Comparison of ENCODE assay signal across 9 mouse cellular contexts in genomic region chr11:69370817-69371215, GRCm38 (mm10). TPM values are rescaled to one million over a fixed set of nuclear protein-coding genes. Genes with fewer than 3 reads are reported as not detected.
DNase-seq lines count a peak whose midpoint lies in the region; ATAC-seq and TF ChIP-seq lines count a peak whose summit lies in the region.
"Had no signal": no experiment of that assay in that cellular context is flagged by ENCODE, and none has a peak within 500 bp of the region (broad histone marks: within the 10 kb centered on the region; RNA-seq: fewer than 3 reads in every experiment).

No protein-coding gene starts in this region.

- no peak for TF ChIP-seq EP300 in heart, postnatal 0 days (IDR thresholded peaks at IDR 0.05; ENCODE audit: low read depth)

- no peak for DNase-seq in heart, postnatal 0 days (ENCODE audit: low spot score)
- DNase-seq in heart, adult 8-10 months (ENCODE audit: low spot score), result no peak
- no peak for DNase-seq in T-cell, adult 2 months (ENCODE audit: low spot score)
- no peak for DNase-seq in frontal cortex, postnatal 25 days (ENCODE audit: low spot score in 2 of 2)
- DNase-seq: kidney, adult 9 months had no signal

- no peaks in the 10 kb centered on the region for H3K27me3 ChIP-seq in heart, postnatal 0 days (ENCODE audit: control insufficient read depth, insufficient read depth, low read length)
- no peaks in the 10 kb centered on the region for H3K27me3 ChIP-seq in hindbrain, embryonic 12.5 days
- H3K27me3 ChIP-seq in midbrain, embryonic 12.5 days, result no peaks in the 10 kb centered on the region

- H3K4me3 ChIP-seq in heart, postnatal 0 days (ENCODE audit: low read depth, low read length), result no peak overlapping the region
- no peak overlapping the region for H3K4me3 ChIP-seq in cortical plate, adult 2 months (ENCODE audit: insufficient read depth, low read length)
- H3K4me3 ChIP-seq in hindbrain, embryonic 12.5 days, result 0 out of 2 replicates have a peak overlapping the region, but pooled peaks have one; percentile 2
- H3K4me3 ChIP-seq in midbrain, embryonic 12.5 days, result peak overlapping the region; percentile 17

- H3K27ac ChIP-seq in heart, postnatal 0 days (ENCODE audit: low read depth), result peak overlapping the region; percentile 5; the same call in 1 of the 2 replicates
- 0 out of 2 replicates have a peak overlapping the region, but pooled peaks have one; percentile 24 for H3K27ac ChIP-seq in cortical plate, adult 2 months (ENCODE audit: insufficient read depth, low read length)
- H3K27ac ChIP-seq in hindbrain, embryonic 12.5 days, result peak overlapping the region; percentile 75
- H3K27ac ChIP-seq in midbrain, embryonic 12.5 days (replicated peaks), result peak overlapping the region; percentile 78

- ATAC-seq in heart, postnatal 0 days (ENCODE audit: insufficient read depth, low read depth), result no peak
- ATAC-seq in hindbrain, embryonic 12.5 days (ENCODE audit: low FRiP score), result no peak
- ATAC-seq in midbrain, embryonic 12.5 days (ENCODE audit: low FRiP score, low read depth), result no peak
- no peak for ATAC-seq in monocyte, adult 5-6 weeks (replicated peaks; ENCODE audit: insufficient number of reproducible peaks, low FRiP score, low TSS enrichment, poor library complexity, severe bottlenecking)

- no peak for TF ChIP-seq POLR2A in cortical plate, adult 2 months (IDR thresholded peaks at IDR 0.05; ENCODE audit: extremely low read depth, insufficient read depth, low read length)

- 36% methylated on average over 9 of the region's 9 CpGs for WGBS in heart, postnatal 0 days
- WGBS in hindbrain, embryonic 12.5 days, result 7% methylated on average over 9 of the region's 9 CpGs
- 14% methylated on average over 9 of the region's 9 CpGs for WGBS in midbrain, embryonic 12.5 days

- no peak for TF ChIP-seq CTCF in heart, postnatal 0 days (IDR thresholded peaks at IDR 0.05; ENCODE audit: low read depth)
- no peak for TF ChIP-seq CTCF in cortical plate, adult 2 months (IDR thresholded peaks at IDR 0.05; ENCODE audit: extremely low read depth, insufficient read depth, low read length)

- peaks cover 25% of the 10 kb centered on the region for H3K4me1 ChIP-seq in heart, postnatal 0 days (ENCODE audit: control insufficient read depth, insufficient read depth)
- H3K4me1 ChIP-seq in cortical plate, adult 2 months (ENCODE audit: control insufficient read depth, insufficient read depth, low read length), result peaks cover 5% of the 10 kb centered on the region
- peaks cover 33% of the 10 kb centered on the region for H3K4me1 ChIP-seq in hindbrain, embryonic 12.5 days
- peaks cover 42% of the 10 kb centered on the region for H3K4me1 ChIP-seq in midbrain, embryonic 12.5 days

- no peaks in the 10 kb centered on the region for H3K9me3 ChIP-seq in heart, postnatal 0 days (replicated peaks; ENCODE audit: control insufficient read depth, low read length)
- H3K9me3 ChIP-seq in hindbrain, embryonic 12.5 days (replicated peaks), result no peaks in the 10 kb centered on the region
- no peaks in the 10 kb centered on the region for H3K9me3 ChIP-seq in midbrain, embryonic 12.5 days

- H3K36me3 ChIP-seq in heart, postnatal 0 days (replicated peaks; ENCODE audit: control insufficient read depth, insufficient read depth, low read length), result 0 out of 2 replicates have a peak, but pooled peaks cover 6% of the 10 kb centered on the region
- peaks cover 8% of the 10 kb centered on the region; the same call in 1 of the 2 replicates for H3K36me3 ChIP-seq in hindbrain, embryonic 12.5 days
- H3K36me3 ChIP-seq in midbrain, embryonic 12.5 days, result peaks cover 15% of the 10 kb centered on the region

- no peak overlapping the region for H3K9ac ChIP-seq in heart, postnatal 0 days (replicated peaks; ENCODE audit: low read depth, low read length)
- H3K9ac ChIP-seq in hindbrain, embryonic 12.5 days, result peak overlapping the region; percentile 42; the same call in 1 of the 2 replicates
- no peak overlapping the region; the same call in 1 of the 2 replicates for H3K9ac ChIP-seq in midbrain, embryonic 12.5 days (replicated peaks)

- no peak overlapping the region for H3K4me2 ChIP-seq in heart, postnatal 0 days (ENCODE audit: low read depth, low read length)
- peak overlapping the region; percentile 33 for H3K4me2 ChIP-seq in hindbrain, embryonic 12.5 days (replicated peaks)
- peak overlapping the region; percentile 39 for H3K4me2 ChIP-seq in midbrain, embryonic 12.5 days (replicated peaks)

RNA-seq across cellular contexts. Expression of gene Chd3, which starts 1.6 kb away (rescaled TPM):
- 23.6 and 23.8 TPM in 2 replicates for total RNA-seq in heart, postnatal 0 days (2014; rRNA removed; ENCODE audit: low replicate concordance)
- 10.3 and 12.4 TPM in 2 replicates for polyA plus RNA-seq in heart, postnatal 0 days (2015; fragmentation: Nextera tagmentation; extraction: Ambion mirVana)
- 10 to 100 TPM; 16.7 to 20.4 (median 18.3) TPM for total RNA-seq in heart, adult 8-10 months (2022)
- 242 and 274 TPM in 2 replicates for polyA plus RNA-seq in cortical plate, adult 2 months (2012; rRNA removed)
- 93.4 and 97.6 TPM in 2 replicates for polyA plus RNA-seq in hindbrain, embryonic 12.5 days (2016; fragmentation: Nextera tagmentation; extraction: Ambion mirVana)
- 78.7 and 88.5 TPM in 2 replicates for polyA plus RNA-seq in midbrain, embryonic 12.5 days (2016; fragmentation: Nextera tagmentation; extraction: Ambion mirVana)
- total RNA-seq in monocyte, adult 5-6 weeks (2017), result 76.7 to 192 TPM (median 86.2 TPM) in 3 replicates

RNA-seq across cellular contexts. Expression of gene Naa38, which starts 24.5 kb away (rescaled TPM):
- 64.9 and 93.4 TPM in 2 replicates for total RNA-seq in heart, postnatal 0 days (2014; rRNA removed; ENCODE audit: low replicate concordance)
- 171 and 175 TPM in 2 replicates for polyA plus RNA-seq in heart, postnatal 0 days (2015; fragmentation: Nextera tagmentation; extraction: Ambion mirVana)
- total RNA-seq in heart, adult 8-10 months (2022), result 100 to 1,000 TPM; 109 to 140 (median 120) TPM
- 215 and 222 TPM in 2 replicates for polyA plus RNA-seq in cortical plate, adult 2 months (2012; rRNA removed)
- 94.0 and 103 TPM in 2 replicates for polyA plus RNA-seq in hindbrain, embryonic 12.5 days (2016; fragmentation: Nextera tagmentation; extraction: Ambion mirVana)
- 98.9 and 105 TPM in 2 replicates for polyA plus RNA-seq in midbrain, embryonic 12.5 days (2016; fragmentation: Nextera tagmentation; extraction: Ambion mirVana)
- total RNA-seq in monocyte, adult 5-6 weeks (2017), result 51.4 to 93.3 TPM (median 54.6 TPM) in 3 replicates

RNA-seq across cellular contexts. Expression of gene Cyb5d1, which starts 24.6 kb away (rescaled TPM):
- total RNA-seq in heart, postnatal 0 days (2014; rRNA removed; ENCODE audit: low replicate concordance), result 14.2 and 17.6 TPM in 2 replicates
- 16.7 and 18.6 TPM in 2 replicates for polyA plus RNA-seq in heart, postnatal 0 days (2015; fragmentation: Nextera tagmentation; extraction: Ambion mirVana)
- total RNA-seq in heart, adult 8-10 months (2022), result 10 to 100 TPM; 33.3 to 39.8 (median 36.9) TPM
- 34.3 and 35.6 TPM in 2 replicates for polyA plus RNA-seq in cortical plate, adult 2 months (2012; rRNA removed)
- 48.0 and 50.5 TPM in 2 replicates for polyA plus RNA-seq in hindbrain, embryonic 12.5 days (2016; fragmentation: Nextera tagmentation; extraction: Ambion mirVana)
- 52.9 and 53.8 TPM in 2 replicates for polyA plus RNA-seq in midbrain, embryonic 12.5 days (2016; fragmentation: Nextera tagmentation; extraction: Ambion mirVana)
- total RNA-seq in monocyte, adult 5-6 weeks (2017), result 19.2 to 55.3 TPM (median 20.9 TPM) in 3 replicates

RNA-seq across cellular contexts. Expression of gene Tmem88, which starts 27.2 kb away (rescaled TPM):
- total RNA-seq in heart, postnatal 0 days (2014; rRNA removed; ENCODE audit: low replicate concordance), result 32.4 and 33.0 TPM in 2 replicates
- polyA plus RNA-seq in heart, postnatal 0 days (2015; fragmentation: Nextera tagmentation; extraction: Ambion mirVana), result 59.7 and 62.5 TPM in 2 replicates
- 10 to 100 TPM; 13.2 to 24.7 (median 19.5) TPM for total RNA-seq in heart, adult 8-10 months (2022)
- polyA plus RNA-seq in cortical plate, adult 2 months (2012; rRNA removed), result 6.5 and 6.8 TPM in 2 replicates
- polyA plus RNA-seq in hindbrain, embryonic 12.5 days (2016; fragmentation: Nextera tagmentation; extraction: Ambion mirVana), result 13.2 and 14.8 TPM in 2 replicates
- polyA plus RNA-seq in midbrain, embryonic 12.5 days (2016; fragmentation: Nextera tagmentation; extraction: Ambion mirVana), result 11.4 and 12.1 TPM in 2 replicates
- 3.1 to 3.8 TPM in 2 of 3 replicates, not detected in the other for total RNA-seq in monocyte, adult 5-6 weeks (2017)

RNA-seq across cellular contexts. Expression of gene Rnf227, which starts 30.6 kb away (rescaled TPM):
- total RNA-seq in heart, postnatal 0 days (2014; rRNA removed; ENCODE audit: low replicate concordance), result 1.5 and 10.2 TPM in 2 replicates
- 3.4 and 4.3 TPM in 2 replicates for polyA plus RNA-seq in heart, postnatal 0 days (2015; fragmentation: Nextera tagmentation; extraction: Ambion mirVana)
- total RNA-seq in heart, adult 8-10 months (2022), result under 1 TPM; 0.34 to 0.44 (median 0.39) TPM
- polyA plus RNA-seq in cortical plate, adult 2 months (2012; rRNA removed), result 142 and 144 TPM in 2 replicates
- polyA plus RNA-seq in hindbrain, embryonic 12.5 days (2016; fragmentation: Nextera tagmentation; extraction: Ambion mirVana), result 49.0 and 54.6 TPM in 2 replicates
- polyA plus RNA-seq in midbrain, embryonic 12.5 days (2016; fragmentation: Nextera tagmentation; extraction: Ambion mirVana), result 48.4 and 50.5 TPM in 2 replicates
- 1.3 to 3.6 TPM (median 1.5 TPM) in 3 replicates for total RNA-seq in monocyte, adult 5-6 weeks (2017)

Comparison
In these comparisons a context has a peak if more than half of its experiments do, and no peak if none do; other contexts are left out.
1. H3K27ac ChIP-seq: peak in every context shown above with its lines; median percentile 78 in midbrain, embryonic 12.5 days; 75 in hindbrain, embryonic 12.5 days; 24 in cortical plate, adult 2 months; 5 in heart, postnatal 0 days.
2. H3K4me3 ChIP-seq: peak in hindbrain, embryonic 12.5 days (single experiment) and midbrain, embryonic 12.5 days (single experiment); none in heart, postnatal 0 days (single experiment) and cortical plate, adult 2 months (single experiment).